Mouse (Mus musculus) macrophage (primary cell): ENCODE results near the gene Spns1. TPM values are rescaled to one million over a fixed set of nuclear protein-coding genes. Genes with fewer than 3 reads are reported as not detected.
"Not testable (repeated sequence)": the region's sequence is repeated elsewhere in the genome, so short reads cannot be mapped to it uniquely, and the experiment has no call there.

Experiments used
- H3K27ac ChIP-seq: fragments of 350-480 bp; formaldehyde crosslinking; 2 replicates; pipeline ENCODE4 v1.9.0; 2021
- H3K36me3 ChIP-seq: fragments of 350-480 bp; formaldehyde crosslinking; 2 replicates; pipeline ENCODE4 v1.9.0; 2021; ENCODE audit errors: inconsistent target
- H3K4me3 ChIP-seq: fragments of 350-480 bp; formaldehyde crosslinking; 2 replicates; pipeline ENCODE4 v1.9.0; 2021; ENCODE audit errors: inconsistent target
- H3K79me2 ChIP-seq: fragments of 350-480 bp; formaldehyde crosslinking; 2 replicates; pipeline ENCODE4 v1.9.0; 2021; ENCODE audit errors: inconsistent target
- WGBS: methylation state at CpG from one replicate; pipeline ENCODE4 v1.1.7; 2026; ENCODE audit warnings: inconsistent platforms; ENCODE audit not compliant: missing documents; 5-methylcytosine and 5-hydroxymethylcytosine counted together
- polyA plus RNA-seq: library from polyadenylated mRNA; stranded (reverse); fragments of 250-400 nt; gene quantifications from 3 replicates; pipeline ENCODE4 v1.2.4, GENCODE M21; 2018; ENCODE audit warnings: inconsistent platforms

Spns1 gene
- polyA plus RNA-seq, 1 experiment from 2014 or later = 18.6 TPM

- Histone ChIP-seq H3K27ac (no peak overlapping the region), H3K36me3 (no peaks in the 10 kb centered on the region), H3K4me3 (no peak overlapping the region), H3K79me2 (no peaks in the 10 kb centered on the region)
- 92% methylated on average over 1 of the region's 1 CpGs for WGBS
Measured at GRCm38 (mm10) chr7:126335556-126335955, 41.7 kb downstream of the Spns1 start.

- Histone ChIP-seq H3K4me3 (no peak overlapping the region), H3K27ac (no peak overlapping the region), H3K79me2 (no peaks in the 10 kb centered on the region), H3K36me3 (no peaks in the 10 kb centered on the region)
- 85% methylated on average over 3 of the region's 3 CpGs for WGBS
Measured at GRCm38 (mm10) chr7:126332691-126333090, 44.6 kb downstream of the Spns1 start.

- H3K4me3 ChIP-seq = no peak overlapping the region
- WGBS = 88% methylated on average over 2 of the region's 2 CpGs
Measured at GRCm38 (mm10) chr7:126330693-126331092, 46.6 kb downstream of the Spns1 start.

GRCm38 (mm10) chr7:126329907-126330645 is 47.2 kb downstream of the Spns1 start:
- Histone ChIP-seq H3K79me2 (no peaks in the 10 kb centered on the region), H3K4me3 (no peak overlapping the region), H3K36me3 (no peaks in the 10 kb centered on the region), H3K27ac (no peak overlapping the region)
- WGBS = 53% methylated on average over 9 of the region's 9 CpGs

More at GRCm38 (mm10) chr7:126330693-126331092, 46.6 kb downstream of the Spns1 start:
- Histone ChIP-seq H3K36me3 (no peaks in the 10 kb centered on the region), H3K27ac (no peak overlapping the region), H3K79me2 (no peaks in the 10 kb centered on the region)

GRCm38 (mm10) chr7:126328848-126329247 is 48.4 kb downstream of the Spns1 start:
- H3K36me3 ChIP-seq, H3K4me3 ChIP-seq, H3K27ac ChIP-seq, H3K79me2 ChIP-seq: not testable (repeated sequence)
- WGBS = 85% methylated on average over 4 of the region's 6 CpGs

- H3K27ac ChIP-seq, H3K4me3 ChIP-seq, H3K36me3 ChIP-seq, H3K79me2 ChIP-seq: not testable (repeated sequence)
- 69% methylated on average over 9 of the region's 9 CpGs for WGBS
Measured at GRCm38 (mm10) chr7:126325576-126326273, 51.5 kb downstream of the Spns1 start.

GRCm38 (mm10) chr7:126324791-126325190 is 52.5 kb downstream of the Spns1 start:
- no peak overlapping the region for H3K27ac ChIP-seq
- no peaks in the 10 kb centered on the region for H3K79me2 ChIP-seq
- H3K36me3 ChIP-seq = no peaks in the 10 kb centered on the region
- 10% methylated on average over 3 of the region's 3 CpGs for WGBS
- no peak overlapping the region for H3K4me3 ChIP-seq

GRCm38 (mm10) chr7:126323729-126324128 is 53.5 kb downstream of the Spns1 start:
- H3K79me2 ChIP-seq = no peaks in the 10 kb centered on the region
- H3K36me3 ChIP-seq = no peaks in the 10 kb centered on the region
- no peak overlapping the region for H3K27ac ChIP-seq
- WGBS = 12% methylated on average over 11 of the region's 11 CpGs
- H3K4me3 ChIP-seq = no peak overlapping the region

Other genes with a start within 250 kb of the Spns1 start
- 63.8 to 102 TPM (median 64.5 TPM) in 3 replicates for gene Xpo6, start 176.9 kb downstream of the Spns1 start, polyA plus RNA-seq
- gene Sbk1, start 104.8 kb downstream of the Spns1 start, polyA plus RNA-seq = 1.9 to 3.7 TPM (median 2.3 TPM) in 3 replicates
- gene Lat, start 7.9 kb downstream of the Spns1 start, polyA plus RNA-seq = 0.96 to 1.1 TPM (median 1.0 TPM) in 3 replicates
- 2.6 to 6.4 TPM (median 4.6 TPM) in 3 replicates for gene Nfatc2ip, start 19.3 kb upstream of the Spns1 start, polyA plus RNA-seq
- 0.09 TPM in 1 of 3 replicates, not detected in the others for gene Cd19, start 37.4 kb upstream of the Spns1 start, polyA plus RNA-seq
- 12.9 to 17.8 TPM (median 13.9 TPM) in 3 replicates for gene Rabep2, start 51.3 kb upstream of the Spns1 start, polyA plus RNA-seq
- 0.06 TPM in 1 of 3 replicates, not detected in the others for gene Atp2a1, start 85.7 kb upstream of the Spns1 start, polyA plus RNA-seq
- 10.4 to 17.2 TPM (median 11.7 TPM) in 3 replicates for gene Sh2b1, start 98.0 kb upstream of the Spns1 start, polyA plus RNA-seq
- gene Tufm, start 109.9 kb upstream of the Spns1 start, polyA plus RNA-seq = 41.8 to 72.5 TPM (median 42.9 TPM) in 3 replicates
- 60.6 to 79.7 TPM (median 71.8 TPM) in 3 replicates for gene Atxn2l, start 126.0 kb upstream of the Spns1 start, polyA plus RNA-seq
- gene Eif3c, start 189.0 kb upstream of the Spns1 start, polyA plus RNA-seq = 124 to 206 TPM (median 173 TPM) in 3 replicates
- 51.3 to 183 TPM (median 99.8 TPM) in 3 replicates for gene Apobr, start 207.5 kb upstream of the Spns1 start, polyA plus RNA-seq
- gene Cln3, start 208.4 kb upstream of the Spns1 start, polyA plus RNA-seq = 81.0 to 165 TPM (median 104 TPM) in 3 replicates
- gene Il27, start 217.5 kb upstream of the Spns1 start, polyA plus RNA-seq = 1.1 to 2.6 TPM (median 1.2 TPM) in 3 replicates